Mouse (Mus musculus) layer of hippocampus, postnatal 14 days (tissue): ENCODE results near the gene Krtap19-2. TPM values are rescaled to one million over a fixed set of nuclear protein-coding genes. Genes with fewer than 3 reads are reported as not detected.

Source experiments
- DNase-seq, 2 experiments: peaks; one replicate each; pipeline ENCODE4 v3.0.0; 2021 to 2022; ENCODE audit warnings: low spot score in 2 of 2, mixed read lengths in 1 of 2
- long read RNA-seq, 2 experiments: library from polyadenylated mRNA; stranded (forward); transcript quantifications; one replicate each; pipeline ENCODE4 v2.0.0; 2021
- total RNA-seq, 2 experiments: library from RNA; stranded (reverse); gene quantifications; 2 replicates each; pipeline ENCODE4 v1.2.3; 2021

The Krtap19-2 gene
- total RNA-seq = not detected
- long read RNA-seq, experiment 1 = 0 reads
- long read RNA-seq, experiment 2 = 0 reads

- DNase-seq = no peak
Measured at GRCm38 (mm10) chr16:88874169-88874568, at the start of gene Krtap19-2. Gene Krtap19-2, minus strand, starts transcription at chr16:88874269.

- DNase-seq = no peak
Measured at GRCm38 (mm10) chr16:88896357-88896756, 22.3 kb upstream of the Krtap19-2 start, which contains the start of gene Krtap19-5. Gene Krtap19-5, minus strand, starts transcription at chr16:88896457.

- DNase-seq = no peak
Measured at GRCm38 (mm10) chr16:88886870-88887269, 12.8 kb upstream of the Krtap19-2 start.

GRCm38 (mm10) chr16:88884989-88885388, 10.9 kb upstream of the Krtap19-2 start, which contains the start of gene Krtap19-4:
Gene Krtap19-4, minus strand, starts transcription at chr16:88885089.
- no peak for DNase-seq

GRCm38 (mm10) chr16:88877938-88878337, 3.9 kb upstream of the Krtap19-2 start, which contains the start of gene Krtap19-3:
Gene Krtap19-3, minus strand, starts transcription at chr16:88878038.
- DNase-seq = no peak

GRCm38 (mm10) chr16:88869311-88869710, 4.8 kb downstream of the Krtap19-2 start, which contains the start of gene Krtap19-1:
Gene Krtap19-1, minus strand, starts transcription at chr16:88869411.
- no peak for DNase-seq

GRCm38 (mm10) chr16:88864887-88865407, 9.1 kb downstream of the Krtap19-2 start:
- DNase-seq = no peak

- DNase-seq = no peak
Measured at GRCm38 (mm10) chr16:88851450-88851849, 22.6 kb downstream of the Krtap19-2 start.

GRCm38 (mm10) chr16:88848558-88848957, 25.5 kb downstream of the Krtap19-2 start:
- no peak for DNase-seq

- no peak for DNase-seq
Measured at GRCm38 (mm10) chr16:88847363-88847762, 26.7 kb downstream of the Krtap19-2 start.

- DNase-seq = no peak
Measured at GRCm38 (mm10) chr16:88826978-88827377, 47.1 kb downstream of the Krtap19-2 start.

GRCm38 (mm10) chr16:88826095-88826652, 47.9 kb downstream of the Krtap19-2 start, which contains the start of gene Krtap14:
Gene Krtap14, minus strand, starts transcription at chr16:88826145.
- DNase-seq = peak in 1 of 2 experiments; percentile 52

- DNase-seq = peak in 1 of 2 experiments; percentile 23
Measured at GRCm38 (mm10) chr16:88823736-88824135, 50.3 kb downstream of the Krtap19-2 start.

Other genes starting within 250 kb of the Krtap19-2 start
- gene 2310079G19Rik, start 246.6 kb downstream of the Krtap19-2 start, total RNA-seq = not detected
- gene Krtap26-1, start 226.5 kb downstream of the Krtap19-2 start, total RNA-seq = not detected
- not detected for gene Krtap27-1, start 202.6 kb downstream of the Krtap19-2 start, total RNA-seq
- not detected for gene 2310061N02Rik, start 166.3 kb downstream of the Krtap19-2 start, total RNA-seq
- gene Krtap13-1, start 145.4 kb downstream of the Krtap19-2 start, total RNA-seq = not detected
- not detected for gene Krtap13, start 122.6 kb downstream of the Krtap19-2 start, total RNA-seq
- not detected for gene 2310034C09Rik, start 115.4 kb downstream of the Krtap19-2 start, total RNA-seq
- gene 2310057N15Rik, start 100.1 kb downstream of the Krtap19-2 start, total RNA-seq = not detected
- not detected for gene Gm5965, start 96.4 kb downstream of the Krtap19-2 start, total RNA-seq
- not detected for gene Gm20741, start 62.0 kb downstream of the Krtap19-2 start, total RNA-seq
- not detected for gene Krtap15, start 54.1 kb downstream of the Krtap19-2 start, total RNA-seq
- not detected for gene Krtap14, start 48.1 kb downstream of the Krtap19-2 start, total RNA-seq
- gene Krtap19-1, start 4.9 kb downstream of the Krtap19-2 start, total RNA-seq = not detected
- gene Krtap19-3, start 3.8 kb upstream of the Krtap19-2 start, total RNA-seq = not detected
- not detected for gene Krtap19-4, start 10.8 kb upstream of the Krtap19-2 start, total RNA-seq
- not detected for gene Krtap19-5, start 22.2 kb upstream of the Krtap19-2 start, total RNA-seq
- gene Krtap19-9b, start 58.0 kb upstream of the Krtap19-2 start, total RNA-seq = not detected
- gene Krtap16-3, start 88.6 kb upstream of the Krtap19-2 start, total RNA-seq = not detected
- not detected for gene Krtap22-2, start 136.5 kb upstream of the Krtap19-2 start, total RNA-seq
- gene Gm10229, start 141.0 kb upstream of the Krtap19-2 start, total RNA-seq = not detected
- not detected for gene Krtap6-1, start 157.4 kb upstream of the Krtap19-2 start, total RNA-seq
- not detected for gene Gm10228, start 167.2 kb upstream of the Krtap19-2 start, total RNA-seq
- gene Krtap6-5, start 173.6 kb upstream of the Krtap19-2 start, total RNA-seq = not detected
- not detected for gene 1110025L11Rik, start 189.7 kb upstream of the Krtap19-2 start, total RNA-seq
- not detected for gene Krtap6-3, start 209.7 kb upstream of the Krtap19-2 start, total RNA-seq